Mouse (Mus musculus) bone marrow, adult 2 months (tissue): Measurements from ENCODE around the gene Fggy. TPM values are rescaled to one million over a fixed set of nuclear protein-coding genes. Genes with fewer than 3 reads are reported as not detected.

Experiments used
- H3K27ac ChIP-seq: fragments of 200-500 bp; 2 replicates; pipeline ENCODE4 v1.5.1; 2012; ENCODE audit warnings: low read depth, mild to moderate bottlenecking, control low read depth, inconsistent platforms, low read length; ENCODE audit not compliant: control insufficient read depth, poor library complexity, insufficient read depth
- H3K4me1 ChIP-seq: fragments of 200-500 bp; 2 replicates; pipeline ENCODE4 v1.6.1; 2011; ENCODE audit warnings: low read length; ENCODE audit not compliant: control insufficient read depth, insufficient read depth
- H3K4me3 ChIP-seq: fragments of 200-500 bp; replicated peaks from 2 replicates; pipeline ENCODE3; 2011; ENCODE audit warnings: mild to moderate bottlenecking, low read depth, low read length, control low read depth; ENCODE audit not compliant: control insufficient read depth
- CTCF ChIP-seq: fragments of 200-500 bp; IDR thresholded peaks from 2 replicates; pipeline ENCODE4 v1.5.1; 2011; ENCODE audit warnings: low read length, control low read depth; ENCODE audit not compliant: control insufficient read depth, insufficient read depth
- POLR2A ChIP-seq: fragments of 200-500 bp; IDR thresholded peaks from 2 replicates; pipeline ENCODE4 v1.6.1; 2011; ENCODE audit warnings: low read depth, mild to moderate bottlenecking, control low read depth, low read length, borderline replicate concordance; ENCODE audit not compliant: control insufficient read depth
- WGBS: fragments of 180-500 bp; shearing (Covaris S2); methylation state at CpG from one replicate; pipeline ENCODE4 v1.1.7; 2018; 5-methylcytosine and 5-hydroxymethylcytosine counted together
- polyA plus RNA-seq: library from polyadenylated mRNA; stranded (reverse); fragments of >200 nt; gene quantifications from 2 replicates; pipeline ENCODE4 v1.2.4, GENCODE M21; 2011; ENCODE audit warnings: low replicate concordance; ENCODE audit not compliant: missing spikeins, insufficient read depth, insufficient read length

The Fggy gene
- polyA plus RNA-seq, 1 experiment = 6.5 TPM

DNA sequence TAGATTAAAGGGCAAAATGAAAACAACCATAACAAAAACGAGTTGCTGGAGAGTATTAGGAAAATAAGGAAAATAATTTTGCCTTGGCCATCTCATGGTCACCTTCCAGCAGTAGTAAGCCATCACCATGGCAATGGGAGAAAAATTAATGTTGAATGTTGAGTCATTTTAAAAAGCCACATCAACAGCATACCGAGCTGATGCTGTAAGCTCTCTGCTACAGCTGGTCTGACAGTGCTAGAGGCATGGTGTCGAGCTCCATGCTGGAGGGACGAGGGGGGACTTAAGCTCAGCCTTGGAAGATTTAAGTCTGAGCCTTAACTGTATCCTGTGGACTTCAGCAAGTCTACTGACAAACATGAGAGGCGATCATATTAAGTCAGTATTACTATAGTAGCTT, 307.9 kb downstream of the Fggy start:
- H3K27ac ChIP-seq = no peak overlapping the region
- TF ChIP-seq POLR2A = no peak
- no peak for TF ChIP-seq CTCF
- H3K4me3 ChIP-seq = no peak overlapping the region
- peaks cover 2% of the 10 kb centered on the region for H3K4me1 ChIP-seq
- whole genome bisulfite sequencing = 71% methylated on average over 5 of the region's 5 CpGs

DNA sequence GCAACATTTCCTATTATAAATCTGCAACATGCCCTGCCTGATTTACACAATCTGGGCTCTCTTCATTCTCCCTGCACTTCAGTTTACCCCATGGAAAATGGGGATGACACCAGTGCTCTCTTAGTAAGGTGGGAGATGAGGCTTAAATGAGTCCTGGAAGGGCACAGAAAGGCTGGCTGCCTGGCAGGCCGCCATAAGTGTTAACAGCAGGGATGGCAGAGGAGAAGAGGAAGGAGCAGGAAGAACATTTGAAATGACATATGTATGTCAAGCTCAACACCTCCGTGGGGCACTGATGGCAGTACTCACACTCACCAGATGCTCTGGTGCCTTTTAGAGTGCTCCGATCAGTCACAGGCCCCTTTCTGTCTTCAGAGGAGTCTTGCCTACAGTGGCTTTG, 308.6 kb downstream of the Fggy start:
- WGBS = 67% methylated on average over 3 of the region's 3 CpGs

DNA sequence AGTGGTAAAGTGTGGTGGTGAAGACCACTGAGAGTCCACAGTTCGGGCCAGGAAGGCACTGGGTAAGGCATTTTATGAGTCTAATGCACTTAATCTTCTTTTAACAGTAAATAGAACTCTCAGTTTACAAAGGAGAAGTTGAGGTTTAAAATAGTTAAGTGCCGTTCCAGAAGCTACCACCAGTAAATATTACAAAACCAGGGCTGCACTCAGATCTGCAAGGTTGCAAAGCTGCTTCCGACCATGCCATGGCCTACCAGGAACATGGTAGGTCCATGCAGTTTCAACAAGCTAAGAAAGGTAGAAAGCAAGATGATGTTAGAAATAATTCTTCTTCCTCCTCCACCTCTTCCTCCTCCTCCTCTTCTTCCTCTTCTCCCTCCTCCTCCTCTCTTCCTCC, 309.8 kb downstream of the Fggy start:
- H3K4me1 ChIP-seq = peaks cover 2% of the 10 kb centered on the region
- H3K27ac ChIP-seq = no peak overlapping the region
- no peak overlapping the region for H3K4me3 ChIP-seq
- WGBS = 20% methylated on average over 3 of the region's 3 CpGs
- TF ChIP-seq POLR2A (no peak), CTCF (no peak)

More for the DNA sequence above, 308.6 kb downstream of the Fggy start:
- Histone ChIP-seq H3K4me3 (no peak overlapping the region), H3K4me1 (peaks cover 2% of the 10 kb centered on the region), H3K27ac (no peak overlapping the region)
- no peak for TF ChIP-seq POLR2A
- no peak for TF ChIP-seq CTCF

DNA sequence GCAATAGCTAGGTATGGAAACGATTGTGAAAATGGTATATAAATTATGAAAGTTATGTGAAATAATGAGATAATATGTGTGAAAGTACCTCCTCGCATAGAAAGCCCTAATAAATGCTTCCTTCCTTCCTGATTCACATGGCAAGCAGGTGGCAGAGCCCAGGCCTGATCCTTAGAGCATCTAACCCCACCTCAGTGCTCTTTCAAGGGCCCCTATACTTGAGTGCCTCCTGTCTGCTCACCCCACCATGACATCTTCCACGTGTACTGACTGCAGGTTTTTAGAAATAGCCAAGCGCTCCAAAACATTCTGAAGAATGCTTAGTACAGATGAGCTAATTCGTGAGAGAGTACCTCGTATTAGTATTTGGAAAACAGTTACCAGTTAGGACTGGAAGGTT, 311.0 kb downstream of the Fggy start:
- Histone ChIP-seq H3K27ac (no peak overlapping the region), H3K4me1 (peaks cover 2% of the 10 kb centered on the region), H3K4me3 (no peak overlapping the region)
- no peak for TF ChIP-seq CTCF
- no peak for TF ChIP-seq POLR2A
- 61% methylated on average over 6 of the region's 6 CpGs for WGBS

DNA sequence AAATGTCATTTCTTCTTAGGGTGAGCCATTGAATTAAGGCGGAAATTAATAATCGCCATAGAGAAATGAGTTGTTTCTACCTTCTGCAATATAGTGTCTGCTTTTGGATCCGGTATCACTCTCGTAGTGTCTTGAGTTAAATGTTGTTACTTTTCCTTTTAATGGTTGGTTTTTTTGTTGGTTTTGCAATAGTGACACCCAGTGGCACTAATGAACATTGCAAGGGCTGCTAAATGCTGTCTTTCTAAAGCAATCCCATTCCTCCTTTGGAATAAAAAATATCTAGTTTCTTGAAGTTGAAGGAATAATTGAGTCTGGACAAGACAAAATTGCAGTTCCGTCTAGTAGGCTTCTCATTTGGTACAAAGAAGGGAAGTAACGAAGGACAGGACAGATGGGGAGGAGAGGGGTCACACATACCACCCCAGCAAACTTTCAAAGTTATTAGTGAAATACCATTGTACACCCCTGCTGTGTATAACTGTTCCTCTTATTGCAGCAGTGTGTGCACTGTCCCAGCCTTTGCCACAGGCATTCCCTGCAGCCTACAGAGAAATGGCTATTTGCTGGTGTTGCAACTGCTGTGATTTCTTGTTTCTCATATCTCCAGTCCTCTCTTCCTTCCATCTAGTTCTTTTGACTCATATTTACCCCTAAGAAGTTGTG, 314.0 kb downstream of the Fggy start:
- Histone ChIP-seq H3K4me3 (no peak overlapping the region), H3K4me1 (peaks cover 2% of the 10 kb centered on the region), H3K27ac (no peak overlapping the region)
- 23% methylated on average over 6 of the region's 6 CpGs for WGBS
- TF ChIP-seq POLR2A (no peak), CTCF (no peak)

DNA sequence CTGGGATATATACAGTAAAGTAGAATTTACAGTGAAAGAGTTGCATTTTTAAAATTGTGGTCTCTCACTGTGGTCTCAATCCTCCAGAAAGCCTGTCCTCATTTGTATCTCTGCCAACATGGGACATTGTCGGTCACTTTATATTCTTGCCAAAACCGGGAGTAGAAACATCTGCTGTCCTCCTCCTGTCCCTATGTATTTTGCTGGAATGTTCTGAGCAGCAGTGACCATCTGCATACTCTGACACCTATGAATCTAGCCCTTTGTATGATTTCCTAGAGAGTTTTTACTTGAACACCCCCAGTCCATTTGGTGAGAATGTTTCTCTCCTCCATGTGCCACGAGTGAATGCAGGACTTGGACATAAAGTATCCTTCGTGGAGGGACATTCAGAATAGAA, 318.6 kb downstream of the Fggy start:
- Histone ChIP-seq H3K4me3 (no peak overlapping the region), H3K4me1 (no peaks in the 10 kb centered on the region), H3K27ac (no peak overlapping the region)
- TF ChIP-seq CTCF (no peak), POLR2A (no peak)
- 83% methylated on average over 4 of the region's 4 CpGs for WGBS

DNA sequence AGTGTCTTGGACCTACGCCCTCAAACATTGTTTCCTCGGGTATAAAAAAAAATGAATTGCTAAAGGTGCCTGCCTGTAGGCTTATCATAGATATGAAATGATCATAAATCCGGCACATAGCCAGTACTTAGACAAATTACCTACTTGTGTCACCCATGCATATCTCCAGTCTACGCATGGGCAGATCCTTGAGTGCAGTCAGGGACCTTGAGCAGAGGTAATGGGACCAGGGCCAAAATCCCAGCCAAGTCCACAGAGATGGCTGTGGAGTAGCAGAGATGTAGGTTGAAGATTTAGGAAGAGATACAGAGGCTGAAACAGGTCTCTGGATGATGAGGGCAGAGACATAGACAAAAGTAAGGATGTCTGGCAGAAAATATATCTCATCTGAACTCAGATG, 320.1 kb downstream of the Fggy start:
- WGBS = 79% methylated on average over 4 of the region's 4 CpGs
- Histone ChIP-seq H3K4me3 (no peak overlapping the region), H3K27ac (no peak overlapping the region), H3K4me1 (no peaks in the 10 kb centered on the region)
- TF ChIP-seq POLR2A (no peak), CTCF (no peak)

DNA sequence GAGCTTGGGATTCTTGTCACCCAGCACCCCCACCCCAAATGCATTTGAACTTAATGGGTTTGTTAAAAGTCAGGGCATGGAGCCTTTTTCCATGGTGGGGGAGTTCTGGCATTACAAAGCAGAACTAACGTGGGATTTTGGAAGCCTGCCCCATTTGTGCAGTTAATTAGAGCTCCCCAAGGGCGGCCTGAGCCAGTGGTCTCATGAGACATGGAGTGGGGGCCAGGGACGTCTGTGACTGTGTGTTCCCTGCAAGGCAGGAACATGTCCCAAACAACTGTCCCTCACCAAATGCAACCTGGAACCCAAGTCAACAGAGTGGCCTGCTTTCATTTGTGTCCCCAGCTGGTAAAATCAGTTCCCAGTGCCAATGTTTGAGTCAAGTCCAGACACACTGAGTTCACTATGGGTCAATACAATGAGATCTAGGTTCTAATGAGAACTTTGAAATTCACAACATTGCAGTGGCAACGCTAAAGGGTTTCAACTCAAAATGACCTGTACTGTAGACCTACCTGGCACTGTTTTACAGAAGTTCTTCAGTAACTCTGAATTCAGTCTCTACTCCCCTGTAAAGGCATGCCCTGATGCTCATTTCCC, 324.5 kb downstream of the Fggy start:
- Histone ChIP-seq H3K4me1 (no peaks in the 10 kb centered on the region), H3K4me3 (no peak overlapping the region), H3K27ac (no peak overlapping the region)
- TF ChIP-seq CTCF = no peak
- TF ChIP-seq POLR2A = no peak
- WGBS = 75% methylated on average over 4 of the region's 4 CpGs
